Mouse (Mus musculus) right cerebral cortex, postnatal 14 days (tissue): ENCODE measurements around the gene Taf5.
A peak's percentile ranks its signal among the peaks of the same experiment; 100 is the strongest.

Source experiments
- DNase-seq: peaks from one replicate; pipeline ENCODE4 v3.0.0; 2022

The Taf5 gene

GRCm38 (mm10) chr19:47067096-47067882 lies at the start of gene Taf5:
Gene Taf5 (plus strand): TSS chr19:47067746.
- peak; percentile 97 for DNase-seq

GRCm38 (mm10) chr19:47017831-47018230 lies 49.7 kb upstream of the Taf5 start:
- no peak for DNase-seq

GRCm38 (mm10) chr19:47018330-47018729 lies 49.2 kb upstream of the Taf5 start:
- no peak for DNase-seq

GRCm38 (mm10) chr19:47019326-47019725 lies 48.2 kb upstream of the Taf5 start:
- no peak for DNase-seq

GRCm38 (mm10) chr19:47022709-47023108 lies 44.8 kb upstream of the Taf5 start:
- no peak for DNase-seq

- no peak for DNase-seq
These were observed 44.0 kb upstream of the Taf5 start for GRCm38 (mm10) chr19:47023546-47023945.

GRCm38 (mm10) chr19:47024954-47025353 lies 42.6 kb upstream of the Taf5 start:
- DNase-seq: no peak

- DNase-seq: no peak
These were observed 41.0 kb upstream of the Taf5 start for GRCm38 (mm10) chr19:47026513-47026912.

GRCm38 (mm10) chr19:47029796-47030195 lies 37.8 kb upstream of the Taf5 start:
- no peak for DNase-seq

GRCm38 (mm10) chr19:47031770-47032169 lies 35.8 kb upstream of the Taf5 start:
- DNase-seq: no peak

- no peak for DNase-seq
These were observed 32.6 kb upstream of the Taf5 start for GRCm38 (mm10) chr19:47034916-47035315.

- DNase-seq: no peak
These were observed 30.9 kb upstream of the Taf5 start for GRCm38 (mm10) chr19:47036596-47036995.

- no peak for DNase-seq
These were observed 26.6 kb upstream of the Taf5 start for GRCm38 (mm10) chr19:47040720-47041473.

- no peak for DNase-seq
These were observed 23.9 kb upstream of the Taf5 start for GRCm38 (mm10) chr19:47043608-47044007.

GRCm38 (mm10) chr19:47046343-47046742 lies 21.2 kb upstream of the Taf5 start:
- no peak for DNase-seq

- DNase-seq: no peak
These were observed 20.2 kb upstream of the Taf5 start for GRCm38 (mm10) chr19:47047236-47047833.

- DNase-seq: no peak
These were observed 18.5 kb upstream of the Taf5 start for GRCm38 (mm10) chr19:47049061-47049460.

- no peak for DNase-seq
These were observed 17.7 kb upstream of the Taf5 start for GRCm38 (mm10) chr19:47049840-47050239.

GRCm38 (mm10) chr19:47050271-47051032 lies 17.1 kb upstream of the Taf5 start, which contains the start of gene Pcgf6:
Gene Pcgf6 (minus strand): TSS chr19:47050906.
- peak; percentile 81 for DNase-seq

- no peak for DNase-seq
These were observed 14.6 kb upstream of the Taf5 start for GRCm38 (mm10) chr19:47052927-47053326.

- no peak for DNase-seq
These were observed 14.1 kb upstream of the Taf5 start for GRCm38 (mm10) chr19:47053471-47053870.

- DNase-seq: no peak
These were observed 9.9 kb upstream of the Taf5 start for GRCm38 (mm10) chr19:47057684-47058083.

GRCm38 (mm10) chr19:47065860-47066259 lies 1.7 kb upstream of the Taf5 start:
- DNase-seq: no peak
